Mouse (Mus musculus) ES-E14 (cell line): ENCODE data around the gene Dnah12. TPM values are rescaled to one million over a fixed set of nuclear protein-coding genes. Genes with fewer than 3 reads are reported as not detected.

Experiments
- DNase-seq: peaks from one replicate; pipeline ENCODE4 v3.0.0-alpha.2; 2013; ENCODE audit warnings: low read depth, low spot score
- H3K27ac ChIP-seq: 2 replicates; pipeline ENCODE4 v1.5.1; 2012; ENCODE audit warnings: low read depth, mild to moderate bottlenecking, low read length, moderate library complexity, mixed read lengths; ENCODE audit not compliant: poor library complexity, insufficient read depth, severe bottlenecking
- H3K36me3 ChIP-seq: 2 replicates; pipeline ENCODE4 v1.6.1; 2012; ENCODE audit warnings: mild to moderate bottlenecking, low read length, moderate library complexity, mixed read lengths; ENCODE audit not compliant: control insufficient read depth, poor library complexity, insufficient read depth, severe bottlenecking
- H3K4me1 ChIP-seq, 2 experiments: fragments of 150-350 bp in 1 of 2; sonication (generic) in 1 of 2; 2 replicates each; pipeline ENCODE4 v1.6.1; 2012; ENCODE audit warnings: low read length in 2 of 2, mild to moderate bottlenecking in 1 of 2, mixed read lengths in 1 of 2; ENCODE audit not compliant: control insufficient read depth in 2 of 2, insufficient read depth in 2 of 2, poor library complexity in 1 of 2
- H3K4me3 ChIP-seq, 2 experiments: fragments of 150-350 bp in 1 of 2; sonication (generic) in 1 of 2; 2 replicates each; pipeline ENCODE4 v1.5.1; 2012; ENCODE audit warnings: low read length in 2 of 2, low read depth in 1 of 2, mild to moderate bottlenecking in 1 of 2, mixed read lengths in 1 of 2; ENCODE audit not compliant: insufficient read depth in 1 of 2, poor library complexity in 1 of 2, severe bottlenecking in 1 of 2
- H3K9ac ChIP-seq: 2 replicates; pipeline ENCODE4 v1.6.1; 2012; ENCODE audit warnings: low read depth, mild to moderate bottlenecking, low read length, mixed read lengths; ENCODE audit not compliant: poor library complexity, insufficient read depth, severe bottlenecking
- H3K9me3 ChIP-seq: fragments of 150-350 bp; sonication (generic); 2 replicates; pipeline ENCODE4 v1.6.1; 2012; ENCODE audit warnings: low read depth, mild to moderate bottlenecking, low read length; ENCODE audit not compliant: control insufficient read depth, insufficient read depth
- CHD2 ChIP-seq: IDR thresholded peaks from 2 replicates; pipeline ENCODE4 v1.6.1; 2014; ENCODE audit warnings: mild to moderate bottlenecking, low read depth, low read length, inconsistent platforms
- HCFC1 ChIP-seq: IDR thresholded peaks from 2 replicates; pipeline ENCODE4 v1.6.1; 2012; ENCODE audit warnings: low read length, inconsistent platforms, borderline replicate concordance; ENCODE audit not compliant: insufficient read depth
- MAFK ChIP-seq: IDR thresholded peaks from 2 replicates; pipeline ENCODE4 v1.6.1; 2014; ENCODE audit warnings: mild to moderate bottlenecking, low read depth, low read length, inconsistent platforms; ENCODE audit not compliant: insufficient read depth
- ZC3H11A ChIP-seq: IDR thresholded peaks from 2 replicates; pipeline ENCODE4 v1.6.1; 2012; ENCODE audit warnings: low read depth, mild to moderate bottlenecking, inconsistent platforms, low read length, borderline replicate concordance
- ZNF384 ChIP-seq: IDR thresholded peaks from 2 replicates; pipeline ENCODE4 v1.6.1; 2012; ENCODE audit warnings: low read depth, low read length, inconsistent platforms
- in situ Hi-C, 2 experiments: fragments of 600-800 bp; cut with MboI; formaldehyde crosslinking; loops; one replicate each; pipeline ENCODE4 v1.15.1; 2025; ENCODE audit warnings: low sequenced_read_pairs in 2 of 2, inconsistent platforms in 1 of 2; ENCODE audit not compliant: unreplicated experiment in 2 of 2
- total RNA-seq: library from RNA; depleted of rRNA; stranded (reverse); fragments of 300-350 nt; gene quantifications from 2 replicates; pipeline ENCODE4 v1.2.3, GENCODE M21; 2012

The Dnah12 gene
- total RNA-seq, 1 experiment: 0.13 TPM

DNA sequence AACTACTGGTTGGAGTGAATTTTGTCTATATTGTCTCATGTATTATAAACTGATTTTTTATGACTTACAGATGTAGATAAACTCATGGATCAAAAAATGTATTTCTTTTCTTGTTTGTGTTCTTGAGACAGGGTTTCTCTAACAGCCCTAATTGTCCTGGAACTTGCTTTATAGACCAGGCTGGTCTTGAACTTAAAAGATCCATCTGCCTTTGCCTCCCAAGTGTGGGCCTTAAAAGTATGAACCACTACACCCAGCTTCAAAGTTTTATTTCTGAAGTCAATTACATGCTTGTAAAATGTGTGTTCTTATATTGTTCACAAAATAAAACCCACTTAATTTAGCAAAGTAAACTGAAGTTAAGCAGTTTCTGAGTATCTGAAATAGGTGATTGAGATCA is 34.9 kb upstream of the Dnah12 start:
- H3K27ac ChIP-seq: no peak overlapping the region
- H3K4me1 ChIP-seq: no peaks in the 10 kb centered on the region
- TF ChIP-seq CHD2: no peak
- TF ChIP-seq HCFC1: no peak
- no peak for TF ChIP-seq ZNF384
- TF ChIP-seq ZC3H11A: no peak
- TF ChIP-seq MAFK: no peak
- H3K4me3 ChIP-seq: no peak overlapping the region
- no peak for DNase-seq
- peaks cover 5% of the 10 kb centered on the region for H3K36me3 ChIP-seq
- in situ Hi-C loops: no loop called here
- no peak overlapping the region for H3K9ac ChIP-seq
- H3K9me3 ChIP-seq: no peaks in the 10 kb centered on the region

DNA sequence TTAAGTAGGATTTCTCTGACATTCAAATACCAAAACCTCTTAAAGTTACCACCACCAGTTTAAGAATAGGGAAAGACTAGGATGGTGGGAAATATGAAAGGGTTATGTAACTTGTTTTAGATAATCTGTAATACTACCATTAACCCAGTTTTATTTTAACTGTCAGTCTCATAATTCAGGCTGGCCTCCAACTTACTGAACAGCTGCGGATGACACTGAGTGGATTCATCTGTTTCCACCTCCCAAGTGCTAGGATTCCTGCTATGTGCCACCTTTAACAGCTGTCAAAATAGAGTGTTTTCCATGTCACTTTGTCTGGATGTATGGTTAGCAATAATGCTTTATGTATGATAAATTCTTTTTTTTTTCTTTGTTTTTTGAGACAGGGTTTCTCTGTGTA is 32.8 kb upstream of the Dnah12 start:
- H3K36me3 ChIP-seq: peaks cover 7% of the 10 kb centered on the region
- DNase-seq: no peak
- no peaks in the 10 kb centered on the region for H3K9me3 ChIP-seq
- no peak overlapping the region for H3K4me3 ChIP-seq
- H3K27ac ChIP-seq: no peak overlapping the region
- H3K4me1 ChIP-seq: no peaks in the 10 kb centered on the region
- H3K9ac ChIP-seq: no peak overlapping the region
- no peak for TF ChIP-seq ZNF384
- TF ChIP-seq CHD2: no peak
- no peak for TF ChIP-seq ZC3H11A
- TF ChIP-seq MAFK: no peak
- TF ChIP-seq HCFC1: no peak
- in situ Hi-C loops: no loop called here

DNA sequence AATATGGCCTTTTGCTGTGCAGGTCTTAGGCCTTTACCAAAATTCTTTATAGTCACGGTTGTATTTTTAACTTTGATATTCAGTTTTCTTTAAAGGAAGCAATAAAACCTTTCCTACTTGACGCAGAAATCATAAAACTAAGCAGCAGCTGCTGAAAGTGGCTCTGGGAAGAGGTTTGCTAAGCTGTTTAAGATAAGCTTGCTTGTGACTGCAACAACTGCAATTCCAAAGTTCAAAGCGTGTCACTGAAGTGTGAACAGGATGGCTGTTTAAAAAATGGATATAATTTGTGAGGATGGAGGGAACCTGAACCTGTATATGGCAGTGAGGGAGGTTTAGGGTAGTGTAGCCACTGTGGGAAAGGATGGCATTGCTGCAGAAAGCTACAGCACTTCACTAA is 31.1 kb upstream of the Dnah12 start:
- Histone ChIP-seq H3K27ac (no peak overlapping the region), H3K9ac (no peak overlapping the region), H3K36me3 (peaks cover 9% of the 10 kb centered on the region), H3K4me1 (no peaks in the 10 kb centered on the region), H3K9me3 (no peaks in the 10 kb centered on the region), H3K4me3 (no peak overlapping the region)
- in situ Hi-C loops: no loop called here
- no peak for DNase-seq
- TF ChIP-seq HCFC1: no peak
- TF ChIP-seq CHD2: no peak
- no peak for TF ChIP-seq ZC3H11A
- no peak for TF ChIP-seq MAFK
- no peak for TF ChIP-seq ZNF384

DNA sequence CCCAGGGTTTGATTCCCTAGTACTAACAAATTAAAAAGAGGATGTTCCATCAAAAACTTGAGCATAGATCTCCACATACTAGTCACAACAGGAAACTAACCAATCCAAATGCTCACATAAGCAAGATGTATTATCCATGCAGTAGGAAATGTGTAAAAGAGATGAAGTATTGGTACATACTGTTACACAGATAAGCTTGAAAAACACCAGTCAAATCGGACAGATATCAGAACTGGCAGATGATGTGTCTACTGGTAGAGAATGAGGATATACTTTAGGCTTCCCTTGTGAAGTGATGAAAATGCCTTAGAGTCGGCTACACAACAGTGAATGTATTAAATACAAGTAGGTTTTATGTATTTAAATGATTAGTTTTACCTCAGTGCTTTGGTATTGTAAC is 30.6 kb upstream of the Dnah12 start:
- Histone ChIP-seq H3K9me3 (no peaks in the 10 kb centered on the region), H3K4me3 (no peak overlapping the region), H3K9ac (no peak overlapping the region), H3K4me1 (no peaks in the 10 kb centered on the region), H3K36me3 (peaks cover 8% of the 10 kb centered on the region), H3K27ac (no peak overlapping the region)
- TF ChIP-seq CHD2 (no peak), ZC3H11A (no peak), HCFC1 (no peak), ZNF384 (no peak), MAFK (no peak)
- in situ Hi-C loops: no loop called here
- no peak for DNase-seq

DNA sequence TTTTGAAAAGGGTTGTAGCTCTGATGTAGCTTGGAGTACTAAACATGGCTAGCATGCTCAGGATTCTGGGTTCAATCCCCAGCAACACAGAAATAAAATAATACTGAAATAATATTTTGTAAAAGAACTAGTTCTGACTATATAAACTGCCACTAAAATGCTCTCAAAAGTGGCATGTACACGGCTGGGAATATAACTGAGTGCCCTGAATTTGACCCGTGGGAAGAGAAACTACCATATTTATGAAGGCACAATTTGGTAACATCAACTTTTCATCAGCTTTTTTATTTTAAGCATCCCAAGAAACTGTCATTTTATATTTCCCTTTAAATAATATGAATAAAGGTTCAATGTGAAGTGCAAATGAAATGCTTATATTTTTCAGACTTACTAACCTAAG is 29.2 kb upstream of the Dnah12 start:
- Histone ChIP-seq H3K36me3 (peaks cover 8% of the 10 kb centered on the region), H3K9ac (no peak overlapping the region)
- in situ Hi-C loops: no loop called here

More for the DNA sequence above, 29.2 kb upstream of the Dnah12 start:
- no peaks in the 10 kb centered on the region for H3K4me1 ChIP-seq
- DNase-seq: no peak
- H3K27ac ChIP-seq: no peak overlapping the region
- no peak overlapping the region for H3K4me3 ChIP-seq
- TF ChIP-seq MAFK: no peak
- TF ChIP-seq ZNF384: no peak
- no peak for TF ChIP-seq ZC3H11A
- TF ChIP-seq CHD2: no peak
- TF ChIP-seq HCFC1: no peak
- no peaks in the 10 kb centered on the region for H3K9me3 ChIP-seq
